Mouse (Mus musculus) midbrain, embryonic 14.5 days (tissue): ENCODE data around the gene Cnfn. TPM values are rescaled to one million over a fixed set of nuclear protein-coding genes. Genes with fewer than 3 reads are reported as not detected.

Experiments
- ATAC-seq: fragments of 200-750 bp; cut with Nextera tagmentation; 2 replicates; pipeline ENCODE4 v1.8.0; 2017; ENCODE audit warnings: moderate number of reproducible peaks, moderate library complexity; ENCODE audit not compliant: low FRiP score, low TSS enrichment
- DNase-seq: peaks from one replicate; pipeline ENCODE4 v3.0.0-alpha.2; 2015
- H3K27ac ChIP-seq: fragments of 300-500 bp; sonication (generic); replicated peaks from 2 replicates; pipeline ENCODE4 v1.5.1; 2014; ENCODE audit warnings: mild to moderate bottlenecking, low read depth, low read length, moderate library complexity
- H3K27me3 ChIP-seq: fragments of 300-500 bp; sonication (generic); 2 replicates; pipeline ENCODE4 v1.6.1; 2014; ENCODE audit warnings: low read length, control low read depth, mixed read lengths; ENCODE audit not compliant: control insufficient read depth, insufficient read depth
- H3K36me3 ChIP-seq: fragments of 300-500 bp; sonication (generic); 2 replicates; pipeline ENCODE4 v1.6.1; 2014; ENCODE audit warnings: low read length, control low read depth; ENCODE audit not compliant: control insufficient read depth, insufficient read depth
- H3K4me1 ChIP-seq: fragments of 300-500 bp; sonication (generic); 2 replicates; pipeline ENCODE4 v1.6.1; 2014; ENCODE audit warnings: mild to moderate bottlenecking, antibody characterized with exemption, low read length, control low read depth; ENCODE audit not compliant: control insufficient read depth, insufficient read depth
- H3K4me2 ChIP-seq: fragments of 300-500 bp; sonication (generic); 2 replicates; pipeline ENCODE4 v1.6.1; 2014; ENCODE audit warnings: mild to moderate bottlenecking, low read length, moderate library complexity
- H3K4me3 ChIP-seq: fragments of 300-500 bp; sonication (generic); replicated peaks from 2 replicates; pipeline ENCODE4 v1.5.1; 2014; ENCODE audit warnings: low read depth, low read length
- H3K9ac ChIP-seq: fragments of 300-500 bp; sonication (generic); replicated peaks from 2 replicates; pipeline ENCODE4 v1.6.1; 2014; ENCODE audit warnings: mild to moderate bottlenecking, low read length, moderate library complexity
- H3K9me3 ChIP-seq: fragments of 300-500 bp; sonication (generic); 2 replicates; pipeline ENCODE4 v1.6.1; 2016; ENCODE audit warnings: low read length, control low read depth, mixed read lengths; ENCODE audit not compliant: control insufficient read depth
- WGBS: fragments of 180-500 bp; shearing (Covaris S2); extraction: QIAGEN DNeasy Blood & Tissue Kit; methylation state at CpG from one replicate; pipeline ENCODE4 v1.1.7; 2014; 5-methylcytosine and 5-hydroxymethylcytosine counted together
- polyA plus RNA-seq: library from polyadenylated mRNA; unstranded; fragments of >200 nt; fragmentation: Nextera tagmentation; extraction: Ambion mirVana; gene quantifications from 2 replicates; pipeline ENCODE4 v1.2.1, GENCODE M21; 2014

Cnfn gene
- polyA plus RNA-seq, 1 experiment from 2014 or later, result not detected

- Histone ChIP-seq H3K4me3 (peak overlapping the region; percentile 19), H3K9me3 (no peaks in the 10 kb centered on the region), H3K27me3 (no peaks in the 10 kb centered on the region), H3K4me1 (no peaks in the 10 kb centered on the region), H3K36me3 (peaks cover 27% of the 10 kb centered on the region), H3K4me2 (peak overlapping the region; percentile 56), H3K27ac (no peak overlapping the region), H3K9ac (peak overlapping the region; percentile 34; the same call in 1 of the 2 replicates)
- ATAC-seq (peak; percentile 50; the same call in 1 of the 2 replicates), DNase-seq (peak; percentile 89)
- 3% methylated on average over 42 of the region's 42 CpGs for WGBS
Measured at GRCm38 (mm10) chr7:25379551-25380351, 10.2 kb upstream of the Cnfn start.

- no peak overlapping the region for H3K4me3 ChIP-seq
- H3K9me3 ChIP-seq, result no peaks in the 10 kb centered on the region
- 84% methylated on average over 13 of the region's 13 CpGs for WGBS
- H3K27me3 ChIP-seq, result no peaks in the 10 kb centered on the region
- ATAC-seq (no peak), DNase-seq (no peak)
- H3K9ac ChIP-seq, result no peak overlapping the region
- H3K36me3 ChIP-seq, result peaks cover 16% of the 10 kb centered on the region
- no peak overlapping the region for H3K27ac ChIP-seq
- H3K4me2 ChIP-seq, result no peak overlapping the region
- H3K4me1 ChIP-seq, result no peaks in the 10 kb centered on the region
Measured at GRCm38 (mm10) chr7:25378181-25379100, 8.9 kb upstream of the Cnfn start.

GRCm38 (mm10) chr7:25377100-25377700 lies 7.7 kb upstream of the Cnfn start:
- Histone ChIP-seq H3K9ac (no peak overlapping the region), H3K4me1 (no peaks in the 10 kb centered on the region), H3K9me3 (no peaks in the 10 kb centered on the region), H3K4me2 (peak overlapping the region; percentile 47), H3K4me3 (peak overlapping the region; percentile 26), H3K36me3 (peaks cover 10% of the 10 kb centered on the region), H3K27me3 (no peaks in the 10 kb centered on the region), H3K27ac (no peak overlapping the region)
- DNase-seq (peak; percentile 34), ATAC-seq (no peak)
- 45% methylated on average over 8 of the region's 8 CpGs for WGBS

- H3K4me1 ChIP-seq, result no peaks in the 10 kb centered on the region
- ATAC-seq, result no peak
Measured at GRCm38 (mm10) chr7:25376556-25376955, 7.0 kb upstream of the Cnfn start.

GRCm38 (mm10) chr7:25372441-25372840 lies 2.9 kb upstream of the Cnfn start:
- DNase-seq, result no peak
- Histone ChIP-seq H3K36me3 (no peaks in the 10 kb centered on the region), H3K27ac (no peak overlapping the region), H3K27me3 (peaks cover 16% of the 10 kb centered on the region), H3K4me1 (no peaks in the 10 kb centered on the region), H3K9ac (no peak overlapping the region), H3K4me2 (no peak overlapping the region), H3K4me3 (no peak overlapping the region), H3K9me3 (no peaks in the 10 kb centered on the region)
- ATAC-seq, result no peak
- 92% methylated on average over 5 of the region's 5 CpGs for WGBS

More at GRCm38 (mm10) chr7:25376556-25376955, 7.0 kb upstream of the Cnfn start:
- Histone ChIP-seq H3K27me3 (no peaks in the 10 kb centered on the region), H3K9me3 (no peaks in the 10 kb centered on the region), H3K4me2 (peak overlapping the region; percentile 47), H3K36me3 (0 out of 2 replicates have a peak, but pooled peaks cover 4% of the 10 kb centered on the region), H3K27ac (no peak overlapping the region), H3K9ac (0 out of 2 replicates have a peak overlapping the region, but pooled peaks have one; percentile 14), H3K4me3 (peak overlapping the region; percentile 26)
- DNase-seq, result peak; percentile 83
- 4% methylated on average over 17 of the region's 17 CpGs for WGBS

GRCm38 (mm10) chr7:25368333-25368732 lies 1.2 kb downstream of the Cnfn start:
- ATAC-seq (no peak), DNase-seq (no peak)
- 19% methylated on average over 12 of the region's 12 CpGs for WGBS
- Histone ChIP-seq H3K36me3 (peaks cover 15% of the 10 kb centered on the region), H3K4me1 (peaks cover 15% of the 10 kb centered on the region), H3K27ac (no peak overlapping the region), H3K9ac (no peak overlapping the region), H3K4me3 (no peak overlapping the region), H3K4me2 (no peak overlapping the region), H3K27me3 (peaks cover 23% of the 10 kb centered on the region), H3K9me3 (no peaks in the 10 kb centered on the region)

GRCm38 (mm10) chr7:25367632-25368293 lies 1.8 kb downstream of the Cnfn start:
- H3K27ac ChIP-seq, result no peak overlapping the region
- H3K36me3 ChIP-seq, result peaks cover 21% of the 10 kb centered on the region
- no peaks in the 10 kb centered on the region for H3K9me3 ChIP-seq
- peaks cover 23% of the 10 kb centered on the region for H3K27me3 ChIP-seq
- H3K4me3 ChIP-seq, result no peak overlapping the region
- no peak overlapping the region for H3K9ac ChIP-seq
- ATAC-seq, result no peak
- WGBS, result 3% methylated on average over 33 of the region's 33 CpGs
- peaks cover 15% of the 10 kb centered on the region for H3K4me1 ChIP-seq
- H3K4me2 ChIP-seq, result no peak overlapping the region
- DNase-seq, result peak; percentile 40
